Mouse (Mus musculus) embryonic facial prominence, embryonic 14.5 days (tissue): ENCODE results near the gene Tgfbr3. TPM values are rescaled to one million over a fixed set of nuclear protein-coding genes. Genes with fewer than 3 reads are reported as not detected.
A peak's percentile ranks its signal among the peaks of the same experiment; 100 is the strongest.

Experiments
- ATAC-seq: fragments of 200-750 bp; cut with Nextera tagmentation; 2 replicates; pipeline ENCODE4 v1.8.0; 2017; ENCODE audit warnings: low read depth, moderate number of reproducible peaks, moderate TSS enrichment
- DNase-seq: peaks from one replicate; pipeline ENCODE4 v3.0.0-alpha.2; 2015; ENCODE audit warnings: low spot score
- H3K27ac ChIP-seq: fragments of 300-500 bp; sonication (generic); replicated peaks from 2 replicates; pipeline ENCODE4 v1.5.1; 2014; ENCODE audit warnings: low read depth, mild to moderate bottlenecking, low read length, moderate library complexity
- H3K27me3 ChIP-seq: fragments of 300-500 bp; sonication (generic); replicated peaks from 2 replicates; pipeline ENCODE4 v1.6.1; 2014; ENCODE audit warnings: low read length; ENCODE audit not compliant: control insufficient read depth, insufficient read depth
- H3K36me3 ChIP-seq: fragments of 300-500 bp; sonication (generic); 2 replicates; pipeline ENCODE4 v1.6.1; 2014; ENCODE audit warnings: low read length, mixed read lengths; ENCODE audit not compliant: control insufficient read depth, insufficient read depth
- H3K4me1 ChIP-seq: fragments of 300-500 bp; sonication (generic); 2 replicates; pipeline ENCODE4 v1.6.1; 2014; ENCODE audit warnings: antibody characterized with exemption, low read length; ENCODE audit not compliant: control insufficient read depth, insufficient read depth
- H3K4me2 ChIP-seq: fragments of 300-500 bp; sonication (generic); 2 replicates; pipeline ENCODE4 v1.6.1; 2014; ENCODE audit warnings: low read depth, mild to moderate bottlenecking, low read length, moderate library complexity, mixed read lengths
- H3K4me3 ChIP-seq: fragments of 300-500 bp; sonication (generic); 2 replicates; pipeline ENCODE4 v1.5.1; 2014; ENCODE audit warnings: low read depth, mild to moderate bottlenecking, low read length
- H3K9ac ChIP-seq: fragments of 300-500 bp; sonication (generic); 2 replicates; pipeline ENCODE4 v1.6.1; 2014; ENCODE audit warnings: low read depth, mild to moderate bottlenecking, low read length, moderate library complexity, mixed read lengths
- H3K9me3 ChIP-seq: fragments of 300-500 bp; sonication (generic); 2 replicates; pipeline ENCODE4 v1.6.1; 2016; ENCODE audit warnings: low read length; ENCODE audit not compliant: control insufficient read depth
- WGBS: fragments of 180-500 bp; shearing (Covaris S2); extraction: QIAGEN DNeasy Blood & Tissue Kit; methylation state at CpG from one replicate; pipeline ENCODE4 v1.1.7; 2014; 5-methylcytosine and 5-hydroxymethylcytosine counted together
- polyA plus RNA-seq: library from polyadenylated mRNA; unstranded; fragments of >200 nt; fragmentation: Nextera tagmentation; extraction: Ambion mirVana; gene quantifications from 2 replicates; pipeline ENCODE4 v1.2.1, GENCODE M21; 2014

Tgfbr3 gene
- polyA plus RNA-seq, 1 experiment from 2014 or later, result 36.5 TPM

DNA sequence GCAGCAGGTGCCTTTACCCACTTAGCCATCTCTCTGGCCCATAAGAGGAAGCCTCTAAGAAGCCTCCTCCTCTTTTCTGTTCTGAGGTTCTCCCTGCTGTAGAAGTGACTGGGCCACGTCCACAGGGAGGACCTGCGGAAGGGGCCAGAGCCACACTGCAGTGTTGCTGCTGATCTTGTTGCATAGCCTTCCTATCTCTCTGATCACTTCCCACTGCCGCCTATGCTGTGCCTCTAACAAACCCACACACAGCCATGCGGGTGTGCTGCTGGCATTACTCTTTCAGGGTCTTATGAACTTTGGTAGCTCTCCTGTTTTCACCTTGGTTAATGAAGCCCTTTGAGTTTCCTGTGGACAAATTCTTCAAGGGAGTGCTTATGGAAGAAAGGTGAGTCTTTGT, 144.3 kb downstream of the Tgfbr3 start:
- Histone ChIP-seq H3K36me3 (peaks cover 7% of the 10 kb centered on the region), H3K4me1 (peaks cover 31% of the 10 kb centered on the region), H3K4me3 (no peak overlapping the region), H3K9me3 (no peaks in the 10 kb centered on the region), H3K4me2 (no peak overlapping the region), H3K27ac (no peak overlapping the region), H3K27me3 (no peaks in the 10 kb centered on the region), H3K9ac (no peak overlapping the region)
- DNase-seq (no peak), ATAC-seq (no peak)
- 86% methylated on average over 4 of the region's 4 CpGs for WGBS

DNA sequence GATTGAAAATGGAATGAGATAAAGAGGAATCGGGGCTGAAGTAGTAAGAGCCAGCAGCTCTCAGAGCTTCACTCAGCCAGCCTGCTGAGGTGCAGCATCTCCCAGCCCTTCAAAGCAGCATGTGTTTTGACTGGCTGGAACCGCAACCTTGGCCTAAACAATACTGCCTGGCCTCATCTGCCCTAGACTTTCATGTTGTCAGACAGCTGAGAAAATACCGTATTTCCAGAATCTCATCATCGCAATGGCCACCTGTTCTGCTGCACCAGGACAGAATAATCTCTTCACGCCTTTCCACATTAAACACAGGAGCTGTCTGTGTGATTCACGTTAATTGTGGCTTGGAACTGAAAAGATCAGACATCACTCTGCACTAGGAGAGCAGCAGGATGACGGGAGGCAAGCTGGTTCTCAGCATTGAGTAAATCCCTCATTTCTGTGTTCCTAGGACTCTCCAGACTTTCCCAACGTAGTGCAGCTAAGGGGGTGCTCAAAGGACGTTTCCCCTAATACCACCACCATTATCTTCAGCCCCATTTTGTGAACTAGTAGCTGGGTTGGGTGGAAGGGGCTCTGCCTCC, 145.1 kb downstream of the Tgfbr3 start:
- Histone ChIP-seq H3K4me2 (no peak overlapping the region), H3K4me1 (peaks cover 24% of the 10 kb centered on the region), H3K27me3 (no peaks in the 10 kb centered on the region), H3K27ac (no peak overlapping the region), H3K9me3 (no peaks in the 10 kb centered on the region), H3K4me3 (no peak overlapping the region), H3K36me3 (peaks cover 15% of the 10 kb centered on the region), H3K9ac (no peak overlapping the region)
- DNase-seq, result peak; percentile 59
- 46% methylated on average over 9 of the region's 9 CpGs for WGBS
- ATAC-seq, result peak; percentile 27; the same call in 1 of the 2 replicates

DNA sequence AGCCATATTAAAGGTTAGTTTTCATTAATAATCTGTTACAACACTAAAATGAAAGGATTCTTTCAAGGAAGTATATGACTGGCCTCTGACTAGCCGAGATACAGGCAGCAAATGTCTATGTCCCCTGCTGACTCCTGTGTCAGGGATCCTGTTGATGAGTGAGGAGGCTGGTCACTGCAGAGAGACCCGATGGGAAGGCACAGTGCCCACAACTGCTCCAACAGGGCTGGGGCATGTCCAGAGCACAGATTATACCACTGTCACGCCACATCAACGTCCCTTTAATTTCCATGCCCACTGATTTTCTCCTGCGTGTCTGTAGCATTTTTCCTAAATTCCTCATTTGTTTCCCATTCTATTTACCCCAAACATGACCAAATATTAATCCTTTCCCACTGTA, 146.0 kb downstream of the Tgfbr3 start:
- peaks cover 22% of the 10 kb centered on the region for H3K4me1 ChIP-seq
- H3K4me2 ChIP-seq, result no peak overlapping the region
- H3K27ac ChIP-seq, result no peak overlapping the region
- DNase-seq, result no peak
- ATAC-seq, result no peak
- H3K4me3 ChIP-seq, result no peak overlapping the region
- WGBS, result 74% methylated on average over 5 of the region's 5 CpGs
- H3K9me3 ChIP-seq, result no peaks in the 10 kb centered on the region
- H3K27me3 ChIP-seq, result no peaks in the 10 kb centered on the region
- H3K9ac ChIP-seq, result no peak overlapping the region; the same call in 1 of the 2 replicates
- peaks cover 24% of the 10 kb centered on the region for H3K36me3 ChIP-seq

DNA sequence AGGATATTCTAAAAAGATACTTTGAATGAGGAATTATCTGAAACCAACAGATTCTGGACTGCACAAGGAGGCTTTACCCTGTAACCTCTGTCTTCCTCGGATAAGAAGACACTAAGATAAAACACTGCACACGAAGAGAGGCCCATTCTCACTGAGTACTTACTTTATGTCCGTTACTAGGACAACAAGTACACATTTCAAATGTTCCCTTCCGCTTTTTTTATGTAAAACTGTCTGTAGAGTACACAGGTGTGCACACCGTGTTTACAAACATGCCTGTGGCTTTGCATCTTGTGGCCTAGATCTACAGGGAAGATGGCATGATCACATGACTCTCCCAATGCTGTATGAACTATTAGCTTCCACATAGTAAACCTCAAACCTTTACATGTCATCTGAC, 146.6 kb downstream of the Tgfbr3 start:
- Histone ChIP-seq H3K4me2 (no peak overlapping the region), H3K4me3 (no peak overlapping the region), H3K9me3 (no peaks in the 10 kb centered on the region), H3K27ac (no peak overlapping the region), H3K4me1 (peaks cover 16% of the 10 kb centered on the region), H3K36me3 (peaks cover 28% of the 10 kb centered on the region), H3K27me3 (no peaks in the 10 kb centered on the region), H3K9ac (no peak overlapping the region)
- 84% methylated on average over 5 of the region's 5 CpGs for WGBS
- ATAC-seq (no peak), DNase-seq (no peak)

DNA sequence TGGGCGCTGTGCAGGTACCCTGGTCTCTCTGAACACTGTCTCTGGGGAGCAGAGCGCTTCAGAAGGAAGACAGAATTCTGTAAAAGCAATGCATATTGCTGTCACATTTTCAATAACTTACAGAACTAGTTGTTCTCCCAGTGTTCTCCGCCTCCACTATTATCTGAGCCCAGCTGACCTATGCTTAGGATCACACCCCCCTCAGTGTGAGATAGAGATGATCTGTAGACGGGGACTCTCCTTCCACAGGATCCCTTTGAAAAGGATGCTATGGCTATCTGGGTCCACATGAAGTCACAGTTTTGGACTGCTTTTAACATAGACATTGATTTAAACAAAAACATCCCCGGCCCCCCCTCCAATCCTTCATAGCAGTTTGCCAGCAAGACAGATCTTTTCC, 148.1 kb downstream of the Tgfbr3 start:
- Histone ChIP-seq H3K9ac (no peak overlapping the region), H3K4me1 (peaks cover 6% of the 10 kb centered on the region), H3K4me2 (no peak overlapping the region), H3K4me3 (no peak overlapping the region), H3K27ac (no peak overlapping the region), H3K9me3 (no peaks in the 10 kb centered on the region), H3K27me3 (no peaks in the 10 kb centered on the region), H3K36me3 (peaks cover 42% of the 10 kb centered on the region)
- ATAC-seq (no peak), DNase-seq (no peak)
- WGBS, result 87% methylated on average over 5 of the region's 5 CpGs

DNA sequence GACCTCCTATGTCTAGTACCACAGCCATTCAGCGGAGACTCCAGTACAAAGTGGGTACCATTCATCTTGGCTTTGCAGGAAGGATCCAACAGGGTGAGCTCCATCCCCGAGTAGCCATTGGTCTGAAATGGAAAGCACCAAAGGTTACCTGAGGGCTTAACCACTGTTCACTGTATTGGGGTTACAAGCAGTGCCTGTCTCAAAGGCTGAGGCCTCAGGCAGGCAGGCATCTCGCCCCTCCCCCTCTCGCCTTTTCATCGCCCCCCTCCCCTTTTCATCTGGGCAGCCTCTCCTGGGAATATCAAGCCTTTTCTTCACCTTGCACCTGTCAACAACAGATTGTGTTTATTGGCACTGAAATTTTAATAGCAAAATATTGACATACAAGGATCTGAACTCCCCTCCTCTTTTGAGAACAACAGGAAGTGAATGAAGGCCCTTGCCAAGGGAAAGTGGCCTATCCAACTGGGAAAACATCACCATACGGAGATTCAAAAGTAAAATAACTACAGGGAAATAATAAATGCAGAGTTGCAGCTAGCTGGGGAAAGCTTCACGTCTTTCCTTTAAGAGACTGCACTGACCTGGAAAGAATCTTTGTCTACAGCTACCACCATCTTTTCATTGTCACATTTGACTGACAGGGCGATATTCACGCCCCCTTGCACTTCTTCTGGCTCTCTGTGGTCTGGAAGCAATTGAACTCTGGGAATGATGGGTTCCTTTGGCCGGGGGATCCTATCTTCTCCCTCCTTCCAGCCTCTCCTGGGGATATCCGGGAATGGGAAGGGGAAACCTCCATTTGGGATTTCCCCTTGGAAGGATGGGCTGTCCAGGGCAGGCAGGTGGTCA, 149.4 kb downstream of the Tgfbr3 start:
- Histone ChIP-seq H3K36me3 (peaks cover 53% of the 10 kb centered on the region), H3K9ac (no peak overlapping the region), H3K4me3 (no peak overlapping the region), H3K4me1 (peaks cover 6% of the 10 kb centered on the region; the same call in 1 of the 2 replicates), H3K9me3 (no peaks in the 10 kb centered on the region), H3K27ac (no peak overlapping the region), H3K4me2 (no peak overlapping the region), H3K27me3 (no peaks in the 10 kb centered on the region)
- DNase-seq, result no peak
- ATAC-seq, result no peak
- WGBS, result 72% methylated on average over 11 of the region's 11 CpGs

DNA sequence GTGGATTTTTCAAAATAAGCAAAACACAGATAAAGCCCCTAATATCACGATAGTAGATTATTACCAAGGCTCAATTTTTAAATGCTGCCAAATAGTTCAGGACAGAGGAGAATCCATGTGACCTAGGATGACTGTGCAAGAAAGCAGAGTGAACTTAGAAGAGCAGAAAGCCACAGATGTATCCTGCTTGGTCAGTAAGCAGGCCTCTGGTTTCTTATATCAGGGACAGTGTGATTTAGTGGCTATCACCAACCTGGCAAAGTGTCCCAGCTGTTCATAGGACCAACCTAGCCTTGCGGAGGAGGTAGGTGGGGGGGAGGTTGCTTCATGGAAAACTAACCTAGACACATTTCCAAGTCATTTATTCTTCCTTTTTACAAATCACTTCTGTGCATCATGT, 156.1 kb downstream of the Tgfbr3 start:
- 90% methylated on average over 2 of the region's 2 CpGs for WGBS
- H3K4me3 ChIP-seq, result no peak overlapping the region
- H3K27me3 ChIP-seq, result no peaks in the 10 kb centered on the region
- H3K27ac ChIP-seq, result no peak overlapping the region
- no peaks in the 10 kb centered on the region for H3K9me3 ChIP-seq
- H3K9ac ChIP-seq, result no peak overlapping the region
- peaks cover 76% of the 10 kb centered on the region for H3K36me3 ChIP-seq
- ATAC-seq, result no peak
- no peak overlapping the region for H3K4me2 ChIP-seq
- H3K4me1 ChIP-seq, result no peaks in the 10 kb centered on the region
- DNase-seq, result no peak

DNA sequence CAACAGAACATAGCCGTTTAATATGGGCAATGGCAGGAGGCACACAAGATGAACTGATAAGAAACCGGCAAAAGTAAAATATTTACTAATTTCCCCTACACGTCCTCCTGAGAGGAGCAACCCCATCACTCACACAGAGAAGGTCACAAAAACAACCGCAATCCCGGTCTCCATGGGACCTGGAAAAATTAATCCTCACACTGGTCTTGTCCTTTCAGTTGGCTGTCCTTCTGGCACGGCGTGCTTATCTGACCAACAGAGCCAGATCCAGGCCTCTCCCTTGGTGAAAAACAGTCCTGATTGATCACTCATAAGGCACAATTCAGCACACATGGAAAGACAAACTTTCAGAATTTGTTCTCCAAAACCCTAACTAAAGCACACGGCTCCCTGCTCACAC, 157.2 kb downstream of the Tgfbr3 start:
- H3K27ac ChIP-seq, result no peak overlapping the region
- H3K4me1 ChIP-seq, result 0 out of 2 replicates have a peak, but pooled peaks cover 4% of the 10 kb centered on the region
- H3K9ac ChIP-seq, result no peak overlapping the region
- DNase-seq (no peak), ATAC-seq (no peak)
- H3K4me2 ChIP-seq, result no peak overlapping the region
- H3K27me3 ChIP-seq, result no peaks in the 10 kb centered on the region
- peaks cover 78% of the 10 kb centered on the region for H3K36me3 ChIP-seq
- H3K9me3 ChIP-seq, result no peaks in the 10 kb centered on the region
- no peak overlapping the region for H3K4me3 ChIP-seq
- WGBS, result 68% methylated on average over 8 of the region's 8 CpGs
